ENCODE assay signal across 16 mouse cellular contexts in genomic region chr2:48520535-48520971, GRCm38 (mm10).
DNase-seq lines count a peak whose midpoint lies in the region; ATAC-seq lines count a peak whose summit lies in the region.
"Had no signal": no experiment of that assay in that cellular context is flagged by ENCODE, and none has a peak within 500 bp of the region (broad histone marks: within the 10 kb centered on the region; RNA-seq: fewer than 3 reads in every experiment).

No protein-coding gene starts in this region.

- no peak for ATAC-seq in heart, embryonic 11.5 days (replicated peaks; ENCODE audit: insufficient number of reproducible peaks, low FRiP score, low TSS enrichment)
- peak; percentile 47; the same call in 1 of the 2 replicates for ATAC-seq in embryonic facial prominence, embryonic 15.5 days (ENCODE audit: insufficient number of reproducible peaks, low FRiP score, low TSS enrichment, low read depth)
- no peak for ATAC-seq in forebrain, embryonic 14.5 days
- ATAC-seq: activated CD4-positive, CD25-positive, alpha-beta regulatory T cell, adult 4 months had no signal

- peak; percentile 3 for DNase-seq in heart, postnatal 25 days (ENCODE audit: low spot score)
- peak; percentile 22 to 50 for DNase-seq in gastrocnemius, postnatal 4 days (ENCODE audit: low spot score in 2 of 2)
- DNase-seq in mesoderm, embryonic 11.5 days (ENCODE audit: low read depth, low spot score): peak; percentile 31
- no peak for DNase-seq in midbrain, embryonic 10.5 days (ENCODE audit: low spot score)
- DNase-seq in thymus, postnatal 14 days: no peak
- no peak for DNase-seq in forebrain, embryonic 14.5 days (ENCODE audit: low spot score)
- DNase-seq: cerebellum, adult 2 months; layer of hippocampus, adult 9-11 months; left cerebral cortex, postnatal 4 days; right cerebral cortex, postnatal 14 days; thymus, adult 2 months had no signal

- no peaks in the 10 kb centered on the region for H3K27me3 ChIP-seq in heart, embryonic 11.5 days (ENCODE audit: control insufficient read depth, insufficient read depth, low read length)
- H3K27me3 ChIP-seq in embryonic facial prominence, embryonic 15.5 days: no peaks in the 10 kb centered on the region
- no peaks in the 10 kb centered on the region for H3K27me3 ChIP-seq in midbrain, embryonic 10.5 days (ENCODE audit: low read depth, poor library complexity, severe bottlenecking)
- no peaks in the 10 kb centered on the region for H3K27me3 ChIP-seq in forebrain, embryonic 14.5 days (replicated peaks; ENCODE audit: control insufficient read depth, insufficient read depth, low read length)
- H3K27me3 ChIP-seq: embryonic facial prominence, embryonic 13.5 days had no signal

- 65% methylated on average over 2 of the region's 2 CpGs for WGBS in heart, embryonic 11.5 days (ENCODE audit: insufficient replicate concordance)
- 38% methylated on average over 2 of the region's 2 CpGs for WGBS in embryonic facial prominence, embryonic 15.5 days
- WGBS in midbrain, embryonic 10.5 days: 84% methylated on average over 2 of the region's 2 CpGs
- 65% methylated on average over 2 of the region's 2 CpGs for WGBS in forebrain, embryonic 14.5 days

- H3K27ac ChIP-seq in heart, embryonic 11.5 days (ENCODE audit: low read depth, low read length): no peak overlapping the region
- H3K27ac ChIP-seq in embryonic facial prominence, embryonic 15.5 days (replicated peaks): no peak overlapping the region; the same call in 1 of the 2 replicates
- no peak overlapping the region for H3K27ac ChIP-seq in midbrain, embryonic 10.5 days (replicated peaks)
- H3K27ac ChIP-seq in forebrain, embryonic 14.5 days (ENCODE audit: low read depth, low read length): no peak overlapping the region
- H3K27ac ChIP-seq: embryonic facial prominence, embryonic 13.5 days; kidney, postnatal 0 days had no signal

- H3K9me3 ChIP-seq in heart, embryonic 11.5 days (replicated peaks; ENCODE audit: control insufficient read depth, low read length): no peaks in the 10 kb centered on the region
- H3K9me3 ChIP-seq in embryonic facial prominence, embryonic 15.5 days (replicated peaks): no peaks in the 10 kb centered on the region
- H3K9me3 ChIP-seq in midbrain, embryonic 10.5 days (replicated peaks): no peaks in the 10 kb centered on the region
- H3K9me3 ChIP-seq in forebrain, embryonic 14.5 days (replicated peaks; ENCODE audit: control insufficient read depth, low read length): no peaks in the 10 kb centered on the region
- H3K9me3 ChIP-seq: embryonic facial prominence, embryonic 13.5 days had no signal

- no peaks in the 10 kb centered on the region for H3K4me1 ChIP-seq in heart, embryonic 11.5 days (ENCODE audit: control insufficient read depth, insufficient read depth, low read length)
- peaks cover 9% of the 10 kb centered on the region; the same call in 1 of the 2 replicates for H3K4me1 ChIP-seq in embryonic facial prominence, embryonic 15.5 days
- H3K4me1 ChIP-seq in midbrain, embryonic 10.5 days: no peaks in the 10 kb centered on the region
- H3K4me1 ChIP-seq in forebrain, embryonic 14.5 days (ENCODE audit: control insufficient read depth, insufficient read depth, low read length): no peaks in the 10 kb centered on the region

- no peak overlapping the region for H3K9ac ChIP-seq in heart, embryonic 11.5 days (ENCODE audit: low read depth, low read length)
- H3K9ac ChIP-seq in embryonic facial prominence, embryonic 15.5 days: no peak overlapping the region
- no peak overlapping the region for H3K9ac ChIP-seq in forebrain, embryonic 14.5 days (ENCODE audit: low read length)
- H3K9ac ChIP-seq: embryonic facial prominence, embryonic 13.5 days had no signal

- intact Hi-C loops in heart, postnatal 25 days (cut with DNase I): no loop called here

- H3K4me2 ChIP-seq in heart, embryonic 11.5 days: no peak overlapping the region
- H3K4me2 ChIP-seq in embryonic facial prominence, embryonic 15.5 days (replicated peaks): no peak overlapping the region
- no peak overlapping the region for H3K4me2 ChIP-seq in forebrain, embryonic 14.5 days (ENCODE audit: low read length)
- H3K4me2 ChIP-seq: embryonic facial prominence, embryonic 13.5 days had no signal

- H3K4me3 ChIP-seq in heart, embryonic 11.5 days (ENCODE audit: low read depth, low read length): no peak overlapping the region
- H3K4me3 ChIP-seq in embryonic facial prominence, embryonic 15.5 days (replicated peaks): no peak overlapping the region
- no peak overlapping the region for H3K4me3 ChIP-seq in midbrain, embryonic 10.5 days
- no peak overlapping the region for H3K4me3 ChIP-seq in forebrain, embryonic 14.5 days (ENCODE audit: low read depth, low read length)
- H3K4me3 ChIP-seq: embryonic facial prominence, embryonic 13.5 days had no signal

- H3K36me3 ChIP-seq in heart, embryonic 11.5 days (ENCODE audit: control insufficient read depth, insufficient read depth, low read length): no peaks in the 10 kb centered on the region
- H3K36me3 ChIP-seq in embryonic facial prominence, embryonic 15.5 days: no peaks in the 10 kb centered on the region
- no peaks in the 10 kb centered on the region for H3K36me3 ChIP-seq in midbrain, embryonic 10.5 days
- H3K36me3 ChIP-seq in forebrain, embryonic 14.5 days (ENCODE audit: control insufficient read depth, insufficient read depth, low read length): no peaks in the 10 kb centered on the region
- H3K36me3 ChIP-seq: embryonic facial prominence, embryonic 13.5 days had no signal

Comparison
In these comparisons a context has a peak if more than half of its experiments do, and no peak if none do; other contexts are left out.
1. DNase-seq: peak in heart, postnatal 25 days (single experiment), gastrocnemius, postnatal 4 days (2 of 2) and mesoderm, embryonic 11.5 days (single experiment); none in midbrain, embryonic 10.5 days (single experiment), thymus, postnatal 14 days (single experiment) and forebrain, embryonic 14.5 days (single experiment).